Mouse (Mus musculus) cerebellum, adult (tissue): ENCODE data around the gene Ankrd66.
"Not testable (repeated sequence)": the region's sequence is repeated elsewhere in the genome, so short reads cannot be mapped to it uniquely, and the experiment has no call there.

Experiments used
- ATAC-seq: cut with Nextera tagmentation; 2 replicates; pipeline ENCODE4 v1.9.2; 2017; ENCODE audit warnings: mild to moderate bottlenecking, moderate library complexity, mixed read lengths; ENCODE audit not compliant: insufficient number of reproducible peaks, low FRiP score, low TSS enrichment

Gene Ankrd66

GRCm38 (mm10) chr17:43544040-43544439 is 601 bp upstream of the Ankrd66 start:
- no peak for ATAC-seq

- no peak for ATAC-seq
These were observed 4.7 kb downstream of the Ankrd66 start for GRCm38 (mm10) chr17:43538767-43539166.

- ATAC-seq: not testable (repeated sequence)
These were observed 6.6 kb downstream of the Ankrd66 start for GRCm38 (mm10) chr17:43536841-43537240.

- ATAC-seq: peak; percentile 56
These were observed 8.8 kb downstream of the Ankrd66 start for GRCm38 (mm10) chr17:43534362-43535222.

- no peak for ATAC-seq
These were observed 12.2 kb downstream of the Ankrd66 start for GRCm38 (mm10) chr17:43531192-43531591.

GRCm38 (mm10) chr17:43530507-43530906 is 12.9 kb downstream of the Ankrd66 start:
- no peak for ATAC-seq

GRCm38 (mm10) chr17:43520166-43520565 is 23.3 kb downstream of the Ankrd66 start:
- ATAC-seq: no peak

- peak; percentile 52; the same call in 1 of the 2 replicates for ATAC-seq
These were observed 24.6 kb downstream of the Ankrd66 start for GRCm38 (mm10) chr17:43518644-43519409.

- no peak for ATAC-seq
These were observed 32.7 kb downstream of the Ankrd66 start for GRCm38 (mm10) chr17:43510782-43511181.

GRCm38 (mm10) chr17:43504594-43504934 is 38.9 kb downstream of the Ankrd66 start:
- no peak for ATAC-seq

GRCm38 (mm10) chr17:43503861-43504593 is 39.4 kb downstream of the Ankrd66 start:
- ATAC-seq: no peak

- no peak for ATAC-seq
These were observed 40.8 kb downstream of the Ankrd66 start, which contains the start of gene Mep1a for GRCm38 (mm10) chr17:43502592-43502991. Gene Mep1a, minus strand, starts transcription at chr17:43502812.

- ATAC-seq: no peak
These were observed 41.8 kb downstream of the Ankrd66 start for GRCm38 (mm10) chr17:43501631-43502030.

- no peak for ATAC-seq
These were observed 42.2 kb downstream of the Ankrd66 start for GRCm38 (mm10) chr17:43501223-43501622.

GRCm38 (mm10) chr17:43500513-43500912 is 42.9 kb downstream of the Ankrd66 start:
- no peak for ATAC-seq

GRCm38 (mm10) chr17:43497521-43497920 is 45.9 kb downstream of the Ankrd66 start:
- ATAC-seq: no peak

- ATAC-seq: no peak
These were observed 47.9 kb downstream of the Ankrd66 start for GRCm38 (mm10) chr17:43495502-43495901.

- ATAC-seq: not testable (repeated sequence)
These were observed 53.1 kb downstream of the Ankrd66 start for GRCm38 (mm10) chr17:43490371-43490770.

- ATAC-seq: no peak
These were observed 54.8 kb downstream of the Ankrd66 start for GRCm38 (mm10) chr17:43488439-43489151.

GRCm38 (mm10) chr17:43485982-43486381 is 57.5 kb downstream of the Ankrd66 start:
- ATAC-seq: no peak
